Mouse (Mus musculus) kidney, postnatal 25 days (tissue): ENCODE data around the gene Cryzl2.

Experiments
- DNase-seq, 2 experiments: peaks; one replicate each; pipeline ENCODE4 v3.0.0; 2021; ENCODE audit warnings: mixed read lengths in 2 of 2

The Cryzl2 gene

GRCm38 (mm10) chr1:157458421-157459208 lies at the start of gene Cryzl2:
Gene Cryzl2 (plus strand): TSS chr1:157458577.
- peak; percentile 95 to 96 for DNase-seq

- no peak for DNase-seq
Measured at GRCm38 (mm10) chr1:157409648-157410047, 48.7 kb upstream of the Cryzl2 start.

DNA sequence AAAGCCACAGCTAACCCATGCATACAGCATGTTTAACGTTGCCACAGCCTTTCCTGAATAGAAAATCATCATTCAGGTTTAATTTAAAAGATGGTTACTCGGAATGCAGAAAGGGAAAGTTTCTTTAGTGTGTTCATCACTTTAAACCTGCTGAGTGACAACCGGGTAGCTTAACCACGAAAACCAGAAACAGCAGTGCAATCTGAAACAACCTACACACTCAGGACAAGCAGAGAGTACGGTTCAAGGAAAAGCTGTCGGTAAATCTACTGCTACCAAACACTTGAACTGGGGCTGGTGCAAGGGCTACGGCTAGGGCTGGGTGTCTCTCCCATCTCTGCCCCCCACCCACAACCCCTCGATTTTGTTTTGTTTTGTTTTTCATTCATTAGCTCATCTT lies 47.4 kb upstream of the Cryzl2 start:
- no peak for DNase-seq

GRCm38 (mm10) chr1:157411341-157411710 lies 47.1 kb upstream of the Cryzl2 start:
- no peak for DNase-seq

- DNase-seq, result peak; percentile 70 to 85
Measured at GRCm38 (mm10) chr1:157411711-157412380, 46.5 kb upstream of the Cryzl2 start.

- peak; percentile 99 for DNase-seq
Measured at GRCm38 (mm10) chr1:157412454-157413369, 45.7 kb upstream of the Cryzl2 start, which contains the start of gene Rasal2. Gene Rasal2 (minus strand): TSS chr1:157412595.

DNA sequence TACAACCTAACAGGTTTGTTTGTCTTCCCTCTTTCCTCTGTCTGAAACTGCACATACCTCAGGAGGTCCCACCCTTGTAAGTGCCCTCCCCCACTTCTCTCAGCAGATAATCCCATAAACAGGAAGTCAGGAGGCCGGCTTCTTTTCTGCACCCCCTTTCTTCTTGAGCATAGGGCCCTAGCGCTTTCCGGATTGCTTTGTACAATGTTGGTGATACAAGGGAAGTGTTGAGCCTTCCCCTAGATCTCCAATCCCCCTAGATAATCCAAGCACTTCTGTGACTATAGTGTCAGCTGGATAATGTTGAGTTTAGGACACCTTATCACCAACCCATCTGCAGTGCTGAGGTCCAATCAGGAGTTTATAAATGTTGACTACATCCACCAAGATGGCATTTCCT lies 42.6 kb upstream of the Cryzl2 start:
- DNase-seq, result no peak

GRCm38 (mm10) chr1:157416628-157417027 lies 41.7 kb upstream of the Cryzl2 start:
- no peak for DNase-seq

GRCm38 (mm10) chr1:157417414-157417813 lies 41.0 kb upstream of the Cryzl2 start:
- no peak for DNase-seq

DNA sequence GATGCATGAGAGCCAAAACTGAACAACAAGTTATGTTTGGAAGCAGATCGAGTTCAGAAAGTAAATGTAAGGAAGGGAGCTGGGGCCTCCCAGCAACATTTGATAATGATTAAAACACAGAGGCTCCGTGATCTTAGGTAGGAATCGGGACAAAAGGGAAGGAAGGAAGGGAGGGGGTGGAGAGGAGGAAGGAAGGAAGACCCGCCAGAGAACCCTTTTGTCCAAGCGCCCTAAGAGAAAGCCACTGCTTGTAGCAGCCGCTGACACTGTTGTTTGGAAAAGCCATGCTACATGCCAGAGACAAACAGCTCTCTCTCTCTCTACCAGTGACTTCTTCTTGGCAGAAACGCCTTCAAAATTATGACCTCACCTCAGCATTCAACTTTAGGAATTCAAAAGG lies 40.5 kb upstream of the Cryzl2 start:
- peak; percentile 31 to 66 for DNase-seq

- no peak for DNase-seq
Measured at GRCm38 (mm10) chr1:157425741-157426427, 32.5 kb upstream of the Cryzl2 start.

DNA sequence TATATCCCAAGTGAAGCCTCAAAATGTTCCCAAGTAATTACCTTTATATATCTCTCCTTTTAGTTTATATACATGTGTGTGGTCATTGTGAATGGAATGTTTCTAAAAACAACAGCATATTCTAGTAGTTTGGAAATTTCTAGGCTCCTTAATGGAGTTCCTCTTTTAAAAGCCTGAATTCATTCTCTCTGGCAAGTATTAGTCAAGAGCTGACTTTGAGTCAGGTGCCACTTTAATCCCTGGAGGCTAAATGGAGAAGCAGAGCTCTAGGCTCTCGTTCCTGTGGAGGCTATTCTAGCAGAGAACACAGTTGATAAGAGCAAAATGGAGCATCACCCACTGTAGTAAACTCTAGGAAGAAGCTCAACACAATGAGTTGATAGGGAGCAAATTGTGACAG lies 31.4 kb upstream of the Cryzl2 start:
- no peak for DNase-seq

DNA sequence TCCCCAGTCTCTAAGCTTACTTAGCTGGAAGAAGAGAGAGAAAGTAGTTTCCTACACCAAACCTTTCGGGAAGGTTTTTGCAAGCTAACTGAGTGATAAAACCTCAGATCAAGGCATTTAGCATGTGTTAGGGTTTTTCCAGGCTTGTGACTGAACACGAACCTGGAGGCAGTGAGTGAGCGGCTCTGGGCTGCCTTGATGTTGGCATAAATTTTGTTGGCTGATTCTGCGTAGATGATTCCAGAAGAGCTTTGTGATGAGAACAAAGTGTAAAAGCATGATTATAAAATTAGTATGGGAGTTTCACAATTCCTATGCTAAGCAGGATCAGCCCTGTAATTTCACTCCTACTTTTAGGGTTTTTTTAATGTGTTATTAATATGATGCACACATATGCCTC lies 30.8 kb upstream of the Cryzl2 start:
- DNase-seq, result no peak

DNA sequence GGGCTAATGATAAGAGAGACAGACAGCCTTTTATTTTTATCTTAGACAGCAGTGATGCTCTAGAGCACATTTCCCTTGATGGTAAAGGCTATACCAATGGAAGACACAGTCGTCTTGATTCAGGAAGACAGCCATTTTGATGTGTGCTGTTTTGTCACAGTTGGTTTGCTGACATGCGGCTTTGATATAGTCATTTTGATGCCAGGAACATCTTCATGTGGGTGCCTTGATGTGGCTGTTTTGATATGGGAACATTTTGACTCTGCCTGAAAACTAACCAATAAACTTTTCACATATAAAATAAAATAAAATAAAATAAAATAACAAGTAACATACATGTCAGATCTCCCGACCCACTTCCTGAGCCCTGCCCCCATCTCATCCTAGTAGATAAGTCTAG lies 30.0 kb upstream of the Cryzl2 start:
- no peak for DNase-seq

GRCm38 (mm10) chr1:157433316-157433715 lies 25.1 kb upstream of the Cryzl2 start:
- no peak for DNase-seq

- no peak for DNase-seq
Measured at GRCm38 (mm10) chr1:157434404-157434803, 24.0 kb upstream of the Cryzl2 start.

- no peak for DNase-seq
Measured at GRCm38 (mm10) chr1:157435926-157436325, 22.5 kb upstream of the Cryzl2 start.

GRCm38 (mm10) chr1:157438290-157438689 lies 20.1 kb upstream of the Cryzl2 start:
- DNase-seq, result no peak

DNA sequence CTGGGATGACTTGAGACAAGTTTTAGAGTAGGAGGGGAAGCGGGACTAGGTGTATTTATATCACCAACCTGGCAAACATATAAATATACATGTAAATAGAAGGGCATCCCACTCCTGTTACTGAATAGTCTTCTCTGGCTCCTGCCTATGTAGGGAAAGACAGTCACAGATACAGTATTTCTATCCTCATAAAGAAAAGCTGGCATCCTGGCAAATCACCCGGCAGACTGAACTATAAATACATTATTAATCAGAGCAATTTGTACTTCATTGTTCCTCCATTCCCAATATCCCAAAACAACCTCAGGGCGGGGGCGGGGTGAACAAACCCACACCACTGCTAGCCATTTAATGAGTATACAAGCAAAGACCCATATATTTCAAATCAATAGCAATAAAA lies 19.3 kb upstream of the Cryzl2 start:
- no peak for DNase-seq

GRCm38 (mm10) chr1:157439973-157440641 lies 18.3 kb upstream of the Cryzl2 start:
- DNase-seq, result no peak

DNA sequence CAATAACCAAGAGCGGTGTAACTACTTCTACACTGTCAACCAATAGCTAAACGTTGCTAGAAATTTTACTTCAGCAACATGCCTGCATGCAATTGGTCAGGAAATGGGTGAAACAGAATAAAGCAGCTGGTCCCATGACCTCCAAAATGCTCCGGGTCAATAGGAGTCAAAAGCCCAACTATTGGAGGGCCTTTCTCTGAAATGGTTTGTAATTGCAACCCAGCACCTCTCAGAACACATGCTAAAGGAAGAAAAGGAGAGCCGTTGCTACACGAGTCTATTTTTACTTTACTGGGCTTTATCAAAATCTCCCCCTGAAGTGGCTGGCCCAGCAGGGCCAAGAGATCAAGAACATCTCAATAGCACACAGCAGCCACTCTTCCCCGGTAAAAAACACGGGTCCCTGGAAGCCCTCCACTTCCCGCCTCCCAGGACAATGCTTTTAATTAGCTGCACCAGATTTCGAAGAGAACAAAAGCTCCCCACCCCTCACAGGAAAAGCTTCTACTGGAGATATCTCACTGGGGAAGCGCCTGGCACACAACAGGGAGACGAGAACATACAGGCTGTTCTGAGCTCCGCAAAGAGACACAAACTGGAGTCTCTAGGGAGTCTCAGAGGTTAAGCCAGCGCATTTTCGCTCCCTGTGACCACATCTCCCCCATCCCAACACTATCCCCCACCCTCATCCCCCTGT lies 15.2 kb upstream of the Cryzl2 start:
- peak; percentile 50 to 81 for DNase-seq
